Mouse (Mus musculus) MEL (cell line): ENCODE data around the gene Pfn1. TPM values are rescaled to one million over a fixed set of nuclear protein-coding genes. Genes with fewer than 3 reads are reported as not detected.
A peak's percentile ranks its signal among the peaks of the same experiment; 100 is the strongest.

ENCODE experiments used
- DNase-seq: peaks from one replicate; pipeline ENCODE4 v3.0.0; 2011; ENCODE audit warnings: low read depth, low spot score
- H3K27ac ChIP-seq: 2 replicates; pipeline ENCODE4 v1.5.1; 2012; ENCODE audit warnings: low read depth, mild to moderate bottlenecking, control low read depth, low read length, moderate library complexity; ENCODE audit not compliant: control insufficient read depth
- H3K27me3 ChIP-seq, 2 experiments: fragments of 150-350 bp in 1 of 2; sonication (generic) in 1 of 2; 2 replicates each; pipeline ENCODE4 v1.6.1; 2012; ENCODE audit warnings: low read length in 2 of 2, mild to moderate bottlenecking in 2 of 2, improper control_type of control experiment in 1 of 2, moderate library complexity in 1 of 2; ENCODE audit not compliant: insufficient read depth in 2 of 2, control insufficient read depth in 1 of 2
- H3K36me3 ChIP-seq, 2 experiments: 2 replicates each; pipeline ENCODE4 v1.6.1; 2012 to 2014; ENCODE audit warnings: low read length in 2 of 2, improper control_type of control experiment in 1 of 2, inconsistent platforms in 1 of 2, mild to moderate bottlenecking in 1 of 2; ENCODE audit not compliant: insufficient read depth in 2 of 2, control insufficient read depth in 1 of 2
- H3K4me1 ChIP-seq, 2 experiments: fragments of 150-350 bp in 1 of 2; sonication (generic) in 1 of 2; 2 replicates each; pipeline ENCODE4 v1.6.1; 2012; ENCODE audit warnings: low read length in 2 of 2, improper control_type of control experiment in 1 of 2, mild to moderate bottlenecking in 1 of 2; ENCODE audit not compliant: insufficient read depth in 2 of 2, control insufficient read depth in 1 of 2
- H3K4me3 ChIP-seq, 2 experiments: fragments of 150-350 bp in 1 of 2; sonication (generic) in 1 of 2; 2 replicates each; pipeline ENCODE4 v1.5.1; 2012; ENCODE audit warnings: low read depth in 2 of 2, low read length in 2 of 2, mild to moderate bottlenecking in 2 of 2, moderate library complexity in 2 of 2, control low read depth in 1 of 2, improper control_type of control experiment in 1 of 2; ENCODE audit not compliant: control insufficient read depth in 1 of 2, insufficient read depth in 1 of 2
- H3K79me2 ChIP-seq: 2 replicates; pipeline ENCODE4 v1.6.1; 2012; ENCODE audit warnings: mild to moderate bottlenecking, low read length, moderate library complexity; ENCODE audit not compliant: control insufficient read depth, poor library complexity, insufficient read depth
- H3K9ac ChIP-seq: 2 replicates; pipeline ENCODE4 v1.6.1; 2012; ENCODE audit warnings: low read depth, mild to moderate bottlenecking, control low read depth, low read length, moderate library complexity; ENCODE audit not compliant: control insufficient read depth, poor library complexity, severe bottlenecking
- H3K9me3 ChIP-seq: fragments of 150-350 bp; sonication (generic); replicated peaks from 2 replicates; pipeline ENCODE4 v1.6.1; 2012; ENCODE audit warnings: mild to moderate bottlenecking, low read length, improper control_type of control experiment, moderate library complexity; ENCODE audit not compliant: insufficient read depth
- BHLHE40 ChIP-seq: IDR thresholded peaks from 2 replicates; pipeline ENCODE4 v1.6.1; 2012; ENCODE audit warnings: low read depth, mild to moderate bottlenecking, inconsistent platforms, low read length, improper control_type of control experiment, borderline replicate concordance
- CHD1 ChIP-seq: IDR thresholded peaks from 2 replicates; pipeline ENCODE4 v1.6.1; 2012; ENCODE audit warnings: low read depth, mild to moderate bottlenecking, inconsistent platforms, low read length, improper control_type of control experiment
- CHD2 ChIP-seq: IDR thresholded peaks from 2 replicates; pipeline ENCODE4 v1.6.1; 2011; ENCODE audit warnings: low read length, improper control_type of control experiment
- CTCF ChIP-seq, 3 experiments: IDR thresholded peaks in 2 of 3; conservative IDR thresholded peaks in 1 of 3; 2 replicates each; pipeline ENCODE4 v1.5.1; 2011 to 2012; ENCODE audit warnings: low read length in 3 of 3, low read depth in 2 of 3, mild to moderate bottlenecking in 2 of 3, improper control_type of control experiment in 1 of 3, inconsistent platforms in 1 of 3, mixed read lengths in 1 of 3, moderate library complexity in 1 of 3; ENCODE audit not compliant: control insufficient read depth in 1 of 3, insufficient read depth in 1 of 3, poor library complexity in 1 of 3, severe bottlenecking in 1 of 3
- ELF1 ChIP-seq: IDR thresholded peaks from 2 replicates; pipeline ENCODE4 v1.6.1; 2014; ENCODE audit warnings: low read depth, mild to moderate bottlenecking, inconsistent platforms, low read length, improper control_type of control experiment, moderate library complexity
- EP300 ChIP-seq, 2 experiments: IDR thresholded peaks; 2 replicates each; pipeline ENCODE4 v1.6.1; 2011; ENCODE audit warnings: improper control_type of control experiment in 2 of 2, low read length in 2 of 2, low read depth in 1 of 2, mild to moderate bottlenecking in 1 of 2
- ETS1 ChIP-seq: IDR thresholded peaks from 2 replicates; pipeline ENCODE4 v1.6.1; 2012; ENCODE audit warnings: low read depth, mild to moderate bottlenecking, inconsistent platforms, low read length, improper control_type of control experiment, moderate library complexity
- GATA1 ChIP-seq: IDR thresholded peaks from 2 replicates; pipeline ENCODE4 v1.6.1; 2011; ENCODE audit warnings: low read depth, low read length, improper control_type of control experiment
- HCFC1 ChIP-seq: IDR thresholded peaks from 2 replicates; pipeline ENCODE4 v1.6.1; 2012; ENCODE audit warnings: low read depth, mild to moderate bottlenecking, inconsistent platforms, low read length, improper control_type of control experiment, moderate library complexity
- KAT2A ChIP-seq: conservative IDR thresholded peaks from 2 replicates; pipeline ENCODE4 v1.6.1; 2012; ENCODE audit warnings: low read depth, low read length, improper control_type of control experiment, inconsistent platforms
- MAFK ChIP-seq: IDR thresholded peaks from 2 replicates; pipeline ENCODE4 v1.6.1; 2011; ENCODE audit warnings: low read depth, mild to moderate bottlenecking, low read length, improper control_type of control experiment, borderline replicate concordance
- MAX ChIP-seq: IDR thresholded peaks from 2 replicates; pipeline ENCODE4 v1.6.1; 2011; ENCODE audit warnings: low read length, improper control_type of control experiment
- MAZ ChIP-seq: IDR thresholded peaks from 2 replicates; pipeline ENCODE4 v1.6.1; 2012; ENCODE audit warnings: low read depth, mild to moderate bottlenecking, inconsistent platforms, low read length, improper control_type of control experiment
- MEF2A ChIP-seq: IDR thresholded peaks from 2 replicates; pipeline ENCODE4 v1.6.1; 2014; ENCODE audit warnings: low read depth, mild to moderate bottlenecking, inconsistent platforms, low read length, improper control_type of control experiment; ENCODE audit not compliant: poor library complexity, insufficient replicate concordance, severe bottlenecking; ENCODE audit errors: extremely low read depth
- MXI1 ChIP-seq: IDR thresholded peaks from 2 replicates; pipeline ENCODE4 v1.6.1; 2011; ENCODE audit warnings: mild to moderate bottlenecking, low read depth, low read length, improper control_type of control experiment
- MYB ChIP-seq: IDR thresholded peaks from 2 replicates; pipeline ENCODE4 v1.6.1; 2011; ENCODE audit warnings: mild to moderate bottlenecking, low read depth, low read length, improper control_type of control experiment
- MYC ChIP-seq: IDR thresholded peaks from 2 replicates; pipeline ENCODE4 v1.6.1; 2011; ENCODE audit warnings: low read depth, mild to moderate bottlenecking, low read length, improper control_type of control experiment, moderate library complexity
- NELFE ChIP-seq: IDR thresholded peaks from 2 replicates; pipeline ENCODE4 v1.6.1; 2011; ENCODE audit warnings: low read depth, low read length, improper control_type of control experiment
- NRF1 ChIP-seq: IDR thresholded peaks from 2 replicates; pipeline ENCODE4 v1.6.1; 2014; ENCODE audit warnings: low read depth, mild to moderate bottlenecking, inconsistent platforms, low read length, improper control_type of control experiment, moderate library complexity; ENCODE audit not compliant: poor library complexity, insufficient read depth, severe bottlenecking
- POLR2A ChIP-seq, 2 experiments: IDR thresholded peaks; 2 replicates each; pipeline ENCODE4 v1.6.1; 2011 to 2012; ENCODE audit warnings: low read length in 2 of 2, mild to moderate bottlenecking in 2 of 2, control low read depth in 1 of 2, improper control_type of control experiment in 1 of 2, low read depth in 1 of 2, moderate library complexity in 1 of 2; ENCODE audit not compliant: control insufficient read depth in 1 of 2, insufficient read depth in 1 of 2, poor library complexity in 1 of 2
- POLR2AphosphoS2 ChIP-seq: IDR thresholded peaks from 2 replicates; pipeline ENCODE4 v1.6.1; 2011; ENCODE audit warnings: low read length, improper control_type of control experiment
- RAD21 ChIP-seq: IDR thresholded peaks from 2 replicates; pipeline ENCODE4 v1.6.1; 2011; ENCODE audit warnings: mild to moderate bottlenecking, low read depth, low read length, improper control_type of control experiment
- RCOR1 ChIP-seq: IDR thresholded peaks from 2 replicates; pipeline ENCODE4 v1.6.1; 2012; ENCODE audit warnings: low read depth, mild to moderate bottlenecking, inconsistent platforms, low read length, improper control_type of control experiment
- SIN3A ChIP-seq: IDR thresholded peaks from 2 replicates; pipeline ENCODE4 v1.6.1; 2012; ENCODE audit warnings: low read length, improper control_type of control experiment, inconsistent platforms
- SMC3 ChIP-seq: IDR thresholded peaks from 2 replicates; pipeline ENCODE4 v1.6.1; 2011; ENCODE audit warnings: low read depth, low read length, improper control_type of control experiment
- TAL1 ChIP-seq: IDR thresholded peaks from 2 replicates; pipeline ENCODE4 v1.6.1; 2012; ENCODE audit warnings: mild to moderate bottlenecking, inconsistent platforms, low read length, moderate library complexity, mixed read lengths
- TBP ChIP-seq: IDR thresholded peaks from 2 replicates; pipeline ENCODE4 v1.8.0; 2011; ENCODE audit warnings: low read depth, low read length, improper control_type of control experiment
- TCF12 ChIP-seq: IDR thresholded peaks from 2 replicates; pipeline ENCODE4 v1.6.1; 2014; ENCODE audit warnings: low read depth, mild to moderate bottlenecking, inconsistent platforms, low read length, improper control_type of control experiment, moderate library complexity
- UBTF ChIP-seq: IDR thresholded peaks from 2 replicates; pipeline ENCODE4 v1.6.1; 2012; ENCODE audit warnings: low read depth, mild to moderate bottlenecking, inconsistent platforms, low read length, improper control_type of control experiment, moderate library complexity, borderline replicate concordance; ENCODE audit not compliant: insufficient read depth
- USF1 ChIP-seq: IDR thresholded peaks from 2 replicates; pipeline ENCODE4 v1.6.1; 2014; ENCODE audit warnings: low read depth, mild to moderate bottlenecking, inconsistent platforms, low read length, improper control_type of control experiment, moderate library complexity
- USF2 ChIP-seq, 2 experiments: IDR thresholded peaks; 2 replicates each; pipeline ENCODE4 v1.6.1; 2011 to 2012; ENCODE audit warnings: improper control_type of control experiment in 2 of 2, low read length in 2 of 2, borderline replicate concordance in 1 of 2, inconsistent platforms in 1 of 2, low read depth in 1 of 2, mild to moderate bottlenecking in 1 of 2; ENCODE audit not compliant: insufficient read depth in 1 of 2
- ZKSCAN1 ChIP-seq: IDR thresholded peaks from 2 replicates; pipeline ENCODE4 v1.6.1; 2012; ENCODE audit warnings: low read depth, mild to moderate bottlenecking, inconsistent platforms, low read length, improper control_type of control experiment, moderate library complexity
- ZMIZ1 ChIP-seq: IDR thresholded peaks from 2 replicates; pipeline ENCODE4 v1.6.1; 2012; ENCODE audit warnings: low read depth, mild to moderate bottlenecking, inconsistent platforms, low read length, improper control_type of control experiment, moderate library complexity
- ZNF384 ChIP-seq: IDR thresholded peaks from 2 replicates; pipeline ENCODE4 v1.6.1; 2012; ENCODE audit warnings: low read depth, mild to moderate bottlenecking, inconsistent platforms, low read length, improper control_type of control experiment
- polyA plus RNA-seq, 2 experiments: library from polyadenylated mRNA; stranded (reverse) in 1 of 2; unstranded in 1 of 2; fragments of >175 nt in 1 of 2; fragments of >200 nt in 1 of 2; gene quantifications; 2 replicates each; pipeline versions ENCODE4 v1.2.1 to v1.2.4; 2012; ENCODE audit warnings: low replicate concordance in 2 of 2, low read depth in 1 of 2; ENCODE audit not compliant: insufficient read length in 2 of 2, insufficient read depth in 1 of 2, missing spikeins in 1 of 2
- total RNA-seq: library from RNA; depleted of rRNA; stranded (reverse); fragments of 300-350 nt; gene quantifications from 2 replicates; pipeline ENCODE4 v1.2.3, GENCODE M21; 2012

Gene Pfn1
- total and polyA plus RNA-seq, 3 experiments, result 1,332 to 5,980 (median 2,392) TPM

- peak; percentile 71 for DNase-seq
- peaks cover 66% of the 10 kb centered on the region for H3K79me2 ChIP-seq
Measured at GRCm38 (mm10) chr11:70647716-70648420, 6.6 kb downstream of the Pfn1 start.

GRCm38 (mm10) chr11:70646691-70647650 is 7.5 kb downstream of the Pfn1 start, which contains the start of the genes Rnf167 and Slc25a11:
TSS of gene Rnf167 (plus strand) at chr11:70647235.
TSS of gene Slc25a11 (minus strand) at chr11:70647479.
- peak; percentile 100 for DNase-seq
- Histone ChIP-seq H3K27me3 (no peaks in the 10 kb centered on the region), H3K4me1 (peaks cover 12 to 45% of the 10 kb centered on the region in 2 experiments), H3K27ac (peak within 1 kb of the TSS; percentile 95), H3K9me3 (no peaks in the 10 kb centered on the region), H3K36me3 (peaks cover 11 to 46% of the 10 kb centered on the region in 2 experiments), H3K4me3 (peak within 1 kb of the TSS; percentile 56 to 83), H3K79me2 (peaks cover 57% of the 10 kb centered on the region), H3K9ac (peak within 1 kb of the TSS; percentile 92)
- TF ChIP-seq TAL1 (no peak), MAX (peak; percentile 50; the same call in 1 of the 2 replicates), POLR2AphosphoS2 (peak; percentile 91), CHD1 (no peak), NELFE (peak; percentile 97), ZKSCAN1 (no peak), GATA1 (no peak), USF2 (IDR thresholded peaks at IDR 0.05; ENCODE audit: borderline replicate concordance in 1 of 2, insufficient read depth in 1 of 2, low read depth in 1 of 2, low read length in 2 of 2) (no peak), RAD21 (no peak), ETS1 (peak; percentile 64; the same call in 1 of the 2 replicates), MYB (no peak), ZNF384 (peak; percentile 99), RCOR1 (no peak), BHLHE40 (peak; percentile 69; the same call in 1 of the 2 replicates), UBTF (no peak), SIN3A (peak; percentile 86)

More at GRCm38 (mm10) chr11:70647716-70648420, 6.6 kb downstream of the Pfn1 start:
- peak overlapping the region; percentile 95 for H3K27ac ChIP-seq
- H3K9me3 ChIP-seq, result no peaks in the 10 kb centered on the region
- H3K4me1 ChIP-seq, result peaks cover 12 to 50% of the 10 kb centered on the region in 2 experiments
- no peaks in the 10 kb centered on the region for H3K27me3 ChIP-seq
- peaks cover 15 to 53% of the 10 kb centered on the region in 2 experiments for H3K36me3 ChIP-seq
- H3K4me3 ChIP-seq, result peak overlapping the region; percentile 54 to 83
- TF ChIP-seq USF1 (no peak), ZMIZ1 (peak; percentile 59), KAT2A (no peak; the same call in 1 of the 2 replicates), ETS1 (no peak), MXI1 (peak; percentile 26; the same call in 1 of the 2 replicates), MAFK (no peak), NELFE (peak; percentile 40), MEF2A (no peak), MAX (0 out of 2 replicates have a peak, but pooled peaks have one; percentile 46), CTCF (IDR thresholded peaks at IDR 0.05 in 2 of 3, conservative IDR thresholded peaks at IDR 0.05 in 1 of 3; ENCODE audit: control insufficient read depth in 1 of 3, insufficient read depth in 1 of 3, low read depth in 2 of 3, low read length in 3 of 3, poor library complexity in 1 of 3, severe bottlenecking in 1 of 3) (no peak), CHD1 (peak; percentile 97), NRF1 (no peak), TCF12 (0 out of 2 replicates have a peak, but pooled peaks have one; percentile 15), HCFC1 (no peak), SIN3A (peak; percentile 9; the same call in 1 of the 2 replicates), EP300 (IDR thresholded peaks at IDR 0.05; ENCODE audit: low read depth in 1 of 2, low read length in 2 of 2) (no peak), ELF1 (no peak), CHD2 (no peak), ZKSCAN1 (0 out of 2 replicates have a peak, but pooled peaks have one; percentile 20), TBP (no peak), SMC3 (peak; percentile 9; the same call in 1 of the 2 replicates), BHLHE40 (no peak), TAL1 (no peak), POLR2AphosphoS2 (peak; percentile 54; the same call in 1 of the 2 replicates), MAZ (no peak), MYC (no peak), GATA1 (no peak), POLR2A (IDR thresholded peaks at IDR 0.05; ENCODE audit: control insufficient read depth in 1 of 2, insufficient read depth in 1 of 2, low read depth in 1 of 2, low read length in 2 of 2, poor library complexity in 1 of 2) (peak; percentile 25 to 49; a peak in 2 of 4 replicates)
- peak overlapping the region; percentile 92 for H3K9ac ChIP-seq
